Mouse (Mus musculus) MEL (cell line): Measurements from ENCODE around the gene Pitpnb. TPM values are rescaled to one million over a fixed set of nuclear protein-coding genes. Genes with fewer than 3 reads are reported as not detected.

ENCODE experiments used
- DNase-seq: peaks from one replicate; pipeline ENCODE4 v3.0.0; 2011; ENCODE audit warnings: low read depth, low spot score
- H3K27ac ChIP-seq: 2 replicates; pipeline ENCODE4 v1.5.1; 2012; ENCODE audit warnings: low read depth, mild to moderate bottlenecking, control low read depth, low read length, moderate library complexity; ENCODE audit not compliant: control insufficient read depth
- H3K27me3 ChIP-seq, 2 experiments: fragments of 150-350 bp in 1 of 2; sonication (generic) in 1 of 2; 2 replicates each; pipeline ENCODE4 v1.6.1; 2012; ENCODE audit warnings: low read length in 2 of 2, mild to moderate bottlenecking in 2 of 2, improper control_type of control experiment in 1 of 2, moderate library complexity in 1 of 2; ENCODE audit not compliant: insufficient read depth in 2 of 2, control insufficient read depth in 1 of 2
- H3K36me3 ChIP-seq, 2 experiments: 2 replicates each; pipeline ENCODE4 v1.6.1; 2012 to 2014; ENCODE audit warnings: low read length in 2 of 2, improper control_type of control experiment in 1 of 2, inconsistent platforms in 1 of 2, mild to moderate bottlenecking in 1 of 2; ENCODE audit not compliant: insufficient read depth in 2 of 2, control insufficient read depth in 1 of 2
- H3K4me1 ChIP-seq, 2 experiments: fragments of 150-350 bp in 1 of 2; sonication (generic) in 1 of 2; 2 replicates each; pipeline ENCODE4 v1.6.1; 2012; ENCODE audit warnings: low read length in 2 of 2, improper control_type of control experiment in 1 of 2, mild to moderate bottlenecking in 1 of 2; ENCODE audit not compliant: insufficient read depth in 2 of 2, control insufficient read depth in 1 of 2
- H3K4me3 ChIP-seq, 2 experiments: fragments of 150-350 bp in 1 of 2; sonication (generic) in 1 of 2; 2 replicates each; pipeline ENCODE4 v1.5.1; 2012; ENCODE audit warnings: low read depth in 2 of 2, low read length in 2 of 2, mild to moderate bottlenecking in 2 of 2, moderate library complexity in 2 of 2, control low read depth in 1 of 2, improper control_type of control experiment in 1 of 2; ENCODE audit not compliant: control insufficient read depth in 1 of 2, insufficient read depth in 1 of 2
- H3K79me2 ChIP-seq: 2 replicates; pipeline ENCODE4 v1.6.1; 2012; ENCODE audit warnings: mild to moderate bottlenecking, low read length, moderate library complexity; ENCODE audit not compliant: control insufficient read depth, poor library complexity, insufficient read depth
- H3K9ac ChIP-seq: 2 replicates; pipeline ENCODE4 v1.6.1; 2012; ENCODE audit warnings: low read depth, mild to moderate bottlenecking, control low read depth, low read length, moderate library complexity; ENCODE audit not compliant: control insufficient read depth, poor library complexity, severe bottlenecking
- H3K9me3 ChIP-seq: fragments of 150-350 bp; sonication (generic); replicated peaks from 2 replicates; pipeline ENCODE4 v1.6.1; 2012; ENCODE audit warnings: mild to moderate bottlenecking, low read length, improper control_type of control experiment, moderate library complexity; ENCODE audit not compliant: insufficient read depth
- CHD1 ChIP-seq: IDR thresholded peaks from 2 replicates; pipeline ENCODE4 v1.6.1; 2012; ENCODE audit warnings: low read depth, mild to moderate bottlenecking, inconsistent platforms, low read length, improper control_type of control experiment
- CHD2 ChIP-seq: IDR thresholded peaks from 2 replicates; pipeline ENCODE4 v1.6.1; 2011; ENCODE audit warnings: low read length, improper control_type of control experiment
- CTCF ChIP-seq, 3 experiments: IDR thresholded peaks in 2 of 3; conservative IDR thresholded peaks in 1 of 3; 2 replicates each; pipeline ENCODE4 v1.5.1; 2011 to 2012; ENCODE audit warnings: low read length in 3 of 3, low read depth in 2 of 3, mild to moderate bottlenecking in 2 of 3, improper control_type of control experiment in 1 of 3, inconsistent platforms in 1 of 3, mixed read lengths in 1 of 3, moderate library complexity in 1 of 3; ENCODE audit not compliant: control insufficient read depth in 1 of 3, insufficient read depth in 1 of 3, poor library complexity in 1 of 3, severe bottlenecking in 1 of 3
- EP300 ChIP-seq, 2 experiments: IDR thresholded peaks; 2 replicates each; pipeline ENCODE4 v1.6.1; 2011; ENCODE audit warnings: improper control_type of control experiment in 2 of 2, low read length in 2 of 2, low read depth in 1 of 2, mild to moderate bottlenecking in 1 of 2
- GABPA ChIP-seq: IDR thresholded peaks from 2 replicates; pipeline ENCODE4 v1.6.1; 2012; ENCODE audit warnings: low read depth, mild to moderate bottlenecking, inconsistent platforms, low read length, improper control_type of control experiment, moderate library complexity
- HCFC1 ChIP-seq: IDR thresholded peaks from 2 replicates; pipeline ENCODE4 v1.6.1; 2012; ENCODE audit warnings: low read depth, mild to moderate bottlenecking, inconsistent platforms, low read length, improper control_type of control experiment, moderate library complexity
- MAFK ChIP-seq: IDR thresholded peaks from 2 replicates; pipeline ENCODE4 v1.6.1; 2011; ENCODE audit warnings: low read depth, mild to moderate bottlenecking, low read length, improper control_type of control experiment, borderline replicate concordance
- MAX ChIP-seq: IDR thresholded peaks from 2 replicates; pipeline ENCODE4 v1.6.1; 2011; ENCODE audit warnings: low read length, improper control_type of control experiment
- MYC ChIP-seq: IDR thresholded peaks from 2 replicates; pipeline ENCODE4 v1.6.1; 2011; ENCODE audit warnings: low read depth, mild to moderate bottlenecking, low read length, improper control_type of control experiment, moderate library complexity
- NELFE ChIP-seq: IDR thresholded peaks from 2 replicates; pipeline ENCODE4 v1.6.1; 2011; ENCODE audit warnings: low read depth, low read length, improper control_type of control experiment
- NRF1 ChIP-seq: IDR thresholded peaks from 2 replicates; pipeline ENCODE4 v1.6.1; 2014; ENCODE audit warnings: low read depth, mild to moderate bottlenecking, inconsistent platforms, low read length, improper control_type of control experiment, moderate library complexity; ENCODE audit not compliant: poor library complexity, insufficient read depth, severe bottlenecking
- POLR2AphosphoS2 ChIP-seq: IDR thresholded peaks from 2 replicates; pipeline ENCODE4 v1.6.1; 2011; ENCODE audit warnings: low read length, improper control_type of control experiment
- RAD21 ChIP-seq: IDR thresholded peaks from 2 replicates; pipeline ENCODE4 v1.6.1; 2011; ENCODE audit warnings: mild to moderate bottlenecking, low read depth, low read length, improper control_type of control experiment
- RCOR1 ChIP-seq: IDR thresholded peaks from 2 replicates; pipeline ENCODE4 v1.6.1; 2012; ENCODE audit warnings: low read depth, mild to moderate bottlenecking, inconsistent platforms, low read length, improper control_type of control experiment
- SMC3 ChIP-seq: IDR thresholded peaks from 2 replicates; pipeline ENCODE4 v1.6.1; 2011; ENCODE audit warnings: low read depth, low read length, improper control_type of control experiment
- TAL1 ChIP-seq: IDR thresholded peaks from 2 replicates; pipeline ENCODE4 v1.6.1; 2012; ENCODE audit warnings: mild to moderate bottlenecking, inconsistent platforms, low read length, moderate library complexity, mixed read lengths
- UBTF ChIP-seq: IDR thresholded peaks from 2 replicates; pipeline ENCODE4 v1.6.1; 2012; ENCODE audit warnings: low read depth, mild to moderate bottlenecking, inconsistent platforms, low read length, improper control_type of control experiment, moderate library complexity, borderline replicate concordance; ENCODE audit not compliant: insufficient read depth
- USF2 ChIP-seq, 2 experiments: IDR thresholded peaks; 2 replicates each; pipeline ENCODE4 v1.6.1; 2011 to 2012; ENCODE audit warnings: improper control_type of control experiment in 2 of 2, low read length in 2 of 2, borderline replicate concordance in 1 of 2, inconsistent platforms in 1 of 2, low read depth in 1 of 2, mild to moderate bottlenecking in 1 of 2; ENCODE audit not compliant: insufficient read depth in 1 of 2
- ZMIZ1 ChIP-seq: IDR thresholded peaks from 2 replicates; pipeline ENCODE4 v1.6.1; 2012; ENCODE audit warnings: low read depth, mild to moderate bottlenecking, inconsistent platforms, low read length, improper control_type of control experiment, moderate library complexity
- polyA plus RNA-seq, 2 experiments: library from polyadenylated mRNA; stranded (reverse) in 1 of 2; unstranded in 1 of 2; fragments of >175 nt in 1 of 2; fragments of >200 nt in 1 of 2; gene quantifications; 2 replicates each; pipeline versions ENCODE4 v1.2.1 to v1.2.4; 2012; ENCODE audit warnings: low replicate concordance in 2 of 2, low read depth in 1 of 2; ENCODE audit not compliant: insufficient read length in 2 of 2, insufficient read depth in 1 of 2, missing spikeins in 1 of 2
- total RNA-seq: library from RNA; depleted of rRNA; stranded (reverse); fragments of 300-350 nt; gene quantifications from 2 replicates; pipeline ENCODE4 v1.2.3, GENCODE M21; 2012

Gene Pitpnb
- total and polyA plus RNA-seq, 3 experiments: 21.8 to 111 (median 88.5) TPM

GRCm38 (mm10) chr5:111418202-111419120 is 87.9 kb downstream of the Pitpnb start:
- Histone ChIP-seq H3K27me3 (no peaks in the 10 kb centered on the region), H3K4me1 (no peaks in the 10 kb centered on the region), H3K9ac (no peak overlapping the region), H3K9me3 (no peaks in the 10 kb centered on the region), H3K36me3 (no peaks in the 10 kb centered on the region), H3K4me3 (no peak overlapping the region), H3K27ac (no peak overlapping the region), H3K79me2 (no peaks in the 10 kb centered on the region)
- no peak for DNase-seq
- TF ChIP-seq HCFC1 (no peak), TAL1 (no peak), RAD21 (no peak), UBTF (no peak), SMC3 (no peak), MAFK (no peak), USF2 (IDR thresholded peaks at IDR 0.05; ENCODE audit: borderline replicate concordance in 1 of 2, insufficient read depth in 1 of 2, low read depth in 1 of 2, low read length in 2 of 2) (no peak), RCOR1 (no peak), EP300 (IDR thresholded peaks at IDR 0.05; ENCODE audit: low read depth in 1 of 2, low read length in 2 of 2) (no peak), GABPA (no peak), CTCF (IDR thresholded peaks at IDR 0.05 in 2 of 3, conservative IDR thresholded peaks at IDR 0.05 in 1 of 3; ENCODE audit: control insufficient read depth in 1 of 3, insufficient read depth in 1 of 3, low read depth in 2 of 3, low read length in 3 of 3, poor library complexity in 1 of 3, severe bottlenecking in 1 of 3) (no peak), POLR2AphosphoS2 (no peak), NELFE (no peak), MYC (no peak), CHD1 (no peak), ZMIZ1 (no peak), MAX (no peak), CHD2 (no peak), NRF1 (no peak)
